Mouse (Mus musculus) common myeloid progenitor, adult 5-6 weeks (primary cell): Measurements from ENCODE around the gene Gdf7. TPM values are rescaled to one million over a fixed set of nuclear protein-coding genes. Genes with fewer than 3 reads are reported as not detected.

Experiments used
- total RNA-seq: library from RNA; stranded (forward); fragments of 200-1000, 187-1606 nt; gene quantifications from 2 replicates; pipeline ENCODE4 v1.2.3, GENCODE M21; 2017

Gene Gdf7
- total RNA-seq, 1 experiment from 2014 or later: not detected

Other genes with a start within 250 kb of the Gdf7 start
- 34.9 and 42.9 TPM in 2 replicates for gene Ldah, start 93.8 kb downstream of the Gdf7 start, total RNA-seq
- gene Hs1bp3, start 11.5 kb upstream of the Gdf7 start, total RNA-seq: 1.4 and 6.9 TPM in 2 replicates
- gene Rhob, start 198.1 kb upstream of the Gdf7 start, total RNA-seq: 35.8 and 43.3 TPM in 2 replicates